Mouse (Mus musculus) neural tube, embryonic 10.5 days (tissue): ENCODE measurements at regions not wholly inside any gene's neighbourhood (a gene's known extent, or its start where the extent isn't known, plus 50 kb on each side); places are given as distances from the start of the nearest gene placed in this dataset.
A peak's percentile ranks its signal among the peaks of the same experiment; 100 is the strongest.

Source experiments
- DNase-seq: peaks from one replicate; pipeline ENCODE4 v3.0.0-alpha.2; 2017; ENCODE audit warnings: low spot score; ENCODE audit errors: extremely low spot score

DNA sequence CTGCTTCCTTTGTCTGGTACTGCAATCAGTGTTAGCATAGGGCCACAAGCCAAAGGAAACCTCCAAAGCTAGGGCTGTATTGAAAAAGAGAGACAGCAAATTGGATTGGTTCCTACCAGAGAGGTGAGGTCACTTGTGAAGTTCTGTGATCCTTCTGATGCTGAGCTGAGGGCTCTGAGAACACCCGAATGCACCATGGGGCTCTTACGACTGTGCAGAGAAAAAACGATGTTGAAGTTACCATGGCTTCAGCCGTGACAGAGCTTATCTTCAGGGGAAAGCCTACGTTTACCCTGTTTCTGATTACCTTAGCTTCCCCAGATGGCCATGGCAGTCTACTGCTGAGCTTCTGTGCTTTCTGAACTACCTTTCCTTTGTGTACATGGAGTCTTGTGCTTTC is 53.9 kb upstream of the Fmo9 start:
- DNase-seq, result no peak

DNA sequence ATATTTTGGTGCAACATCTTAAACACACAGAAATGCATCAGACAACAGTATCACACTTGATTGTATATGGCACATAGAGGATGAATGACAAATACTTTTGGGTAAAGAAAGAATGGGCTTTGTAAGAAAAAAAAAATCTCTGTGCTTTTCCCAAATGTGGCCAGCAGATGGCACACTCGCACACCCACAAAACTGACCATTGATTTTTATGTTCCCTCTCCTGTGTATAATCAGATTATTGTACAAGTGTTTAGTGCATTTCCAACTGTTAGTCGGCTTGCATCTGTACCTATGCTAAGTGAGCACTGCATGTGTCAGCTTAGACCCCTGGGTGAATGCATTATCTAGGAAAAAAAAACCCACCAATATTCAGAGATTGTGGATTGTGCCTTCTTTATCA is 56.4 kb upstream of the Fmo9 start:
- peak; percentile 47 for DNase-seq

- no peak for DNase-seq
Measured at GRCm38 (mm10) chr1:166750236-166750635, 68.6 kb upstream of the Fmo9 start.

DNA sequence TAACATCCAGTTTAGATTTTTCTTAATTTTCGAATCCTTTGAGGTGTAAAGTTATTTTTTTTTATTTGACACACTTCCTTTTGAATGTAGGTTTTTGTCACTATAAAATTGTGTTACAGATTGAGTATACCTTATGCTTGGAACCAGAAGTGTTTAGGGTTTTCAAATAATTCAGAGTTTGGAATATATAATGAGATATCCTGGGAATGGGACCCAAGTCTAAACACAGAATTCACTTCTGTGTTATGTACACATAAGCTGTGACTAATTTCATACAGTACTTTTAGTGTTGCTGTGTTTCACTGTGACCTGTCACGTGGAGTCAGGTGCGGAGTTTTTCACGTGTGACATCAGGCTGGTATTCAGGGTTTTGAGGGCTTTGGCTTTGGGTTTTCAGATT is 69.1 kb upstream of the Fmo9 start:
- no peak for DNase-seq

DNA sequence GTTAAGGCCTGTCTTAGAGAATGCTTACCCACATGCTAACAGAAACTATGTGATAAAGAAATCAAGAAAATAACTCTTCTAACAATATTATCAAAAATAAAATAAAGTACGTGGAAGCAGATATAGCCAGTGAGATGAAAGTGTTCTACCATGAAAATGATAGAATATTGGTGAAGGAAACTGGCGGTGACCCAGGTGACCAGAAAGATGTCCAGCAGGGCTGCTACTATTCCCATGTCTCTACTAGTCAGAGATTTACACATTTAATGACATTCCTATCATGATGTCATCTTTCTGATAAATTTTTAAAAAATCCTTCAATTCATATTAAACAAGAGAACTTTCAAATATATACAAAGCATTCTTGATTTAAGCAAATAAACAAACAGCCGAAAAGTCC is 69.8 kb upstream of the Fmo9 start:
- no peak for DNase-seq

GRCm38 (mm10) chr1:166752990-166753709 is 71.5 kb upstream of the Fmo9 start:
- no peak for DNase-seq

DNA sequence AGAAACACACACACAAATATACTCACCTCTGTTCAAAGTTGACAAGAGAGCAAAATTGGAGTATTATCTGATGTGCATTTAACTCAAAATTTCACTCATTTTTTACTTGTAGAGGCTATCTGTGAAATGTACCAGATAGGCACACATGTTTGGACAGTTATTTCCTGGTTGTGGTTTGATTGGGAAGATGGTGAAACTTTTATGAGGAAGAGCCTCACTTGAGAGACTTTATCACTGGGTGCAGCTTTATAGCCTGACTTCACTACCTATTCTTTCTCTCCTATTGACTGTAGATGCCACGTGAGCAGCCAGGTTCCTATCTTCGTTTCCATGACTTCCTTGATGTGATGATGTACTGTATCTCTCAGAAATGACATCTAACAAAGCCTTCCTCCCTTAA is 77.3 kb upstream of the Fmo9 start:
- DNase-seq, result no peak

GRCm38 (mm10) chr1:166773114-166773513 is 91.5 kb upstream of the Fmo9 start:
- no peak for DNase-seq

- no peak for DNase-seq
Measured at GRCm38 (mm10) chr1:166782106-166782505, 100.5 kb upstream of the Fmo9 start.

DNA sequence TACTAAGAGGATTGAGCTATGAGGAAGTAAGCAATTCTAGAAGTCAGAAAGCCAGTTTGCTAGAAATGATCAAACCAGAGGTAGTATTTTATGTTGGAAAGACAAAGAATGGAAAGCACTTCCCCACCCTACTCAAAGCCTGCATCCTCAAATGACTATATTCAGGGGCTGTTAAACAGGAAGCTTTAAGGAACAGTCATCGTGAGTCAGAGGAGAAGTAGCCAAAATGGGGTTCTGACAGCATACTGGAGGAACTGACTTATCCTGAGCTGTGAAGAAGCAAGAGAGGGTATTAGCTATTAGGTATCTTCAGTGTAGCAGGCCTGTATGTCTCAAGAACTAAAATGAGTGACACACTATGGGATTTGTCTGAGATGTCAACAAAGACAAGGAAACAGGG is 106.3 kb upstream of the Fmo9 start:
- no peak for DNase-seq

DNA sequence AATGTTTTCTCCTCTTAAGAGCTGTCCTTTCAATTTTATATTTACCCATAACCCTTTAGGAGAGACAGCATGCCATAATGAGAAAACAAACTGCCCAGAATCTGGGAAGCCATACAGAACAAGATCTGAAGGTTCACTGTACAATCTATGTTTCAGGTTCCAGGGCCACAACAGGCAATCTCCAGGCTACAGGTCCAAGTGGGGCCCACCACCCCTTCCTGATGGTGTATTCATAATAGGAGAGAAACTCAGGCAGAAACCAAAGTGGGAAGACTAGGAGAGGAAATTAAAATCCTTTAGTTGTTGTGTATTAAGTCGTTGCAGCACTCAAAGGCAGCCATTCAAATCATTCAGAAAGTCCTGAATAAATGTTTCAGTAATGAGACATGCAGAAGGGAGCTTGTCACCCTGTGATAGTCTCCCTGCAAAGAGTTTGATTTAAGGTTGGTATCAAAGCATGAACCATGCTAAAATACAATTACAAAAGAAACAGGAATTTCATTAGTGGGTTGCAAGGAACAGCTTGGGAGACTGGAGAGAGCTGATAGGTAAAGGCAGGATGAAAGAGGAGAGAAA is 107.3 kb upstream of the Fmo9 start:
- DNase-seq, result no peak

DNA sequence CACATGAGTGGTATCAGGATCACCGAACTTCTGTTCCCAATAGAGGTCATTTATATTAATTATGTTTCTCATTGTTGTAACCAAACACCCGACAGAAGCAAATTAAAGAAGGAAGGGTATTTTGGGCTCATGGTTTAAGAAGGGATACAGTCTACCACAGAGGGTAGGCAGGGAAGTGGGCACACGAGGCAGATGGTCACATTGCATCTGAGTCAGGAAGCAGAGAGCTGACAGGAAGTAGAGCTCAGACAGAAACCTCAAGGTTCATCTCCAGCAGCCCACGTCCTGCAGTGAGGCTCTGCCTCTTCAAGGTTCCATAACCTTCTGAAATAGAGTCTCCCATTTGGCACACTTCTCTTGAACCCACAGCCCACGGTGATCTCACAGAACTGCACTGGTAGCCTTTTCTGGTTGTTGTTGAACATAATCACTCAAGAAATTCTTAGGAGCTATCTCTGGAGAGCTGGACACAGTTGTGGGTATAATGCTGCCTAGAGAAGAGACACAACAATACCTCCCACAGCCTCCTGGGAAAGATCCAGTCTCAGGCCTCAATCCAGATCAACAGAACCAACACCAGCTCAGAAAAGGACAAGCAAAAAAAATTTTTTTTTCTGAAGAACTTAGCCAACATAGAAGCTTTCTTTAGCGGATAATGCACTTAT is 111.5 kb upstream of the Fmo9 start:
- no peak for DNase-seq

DNA sequence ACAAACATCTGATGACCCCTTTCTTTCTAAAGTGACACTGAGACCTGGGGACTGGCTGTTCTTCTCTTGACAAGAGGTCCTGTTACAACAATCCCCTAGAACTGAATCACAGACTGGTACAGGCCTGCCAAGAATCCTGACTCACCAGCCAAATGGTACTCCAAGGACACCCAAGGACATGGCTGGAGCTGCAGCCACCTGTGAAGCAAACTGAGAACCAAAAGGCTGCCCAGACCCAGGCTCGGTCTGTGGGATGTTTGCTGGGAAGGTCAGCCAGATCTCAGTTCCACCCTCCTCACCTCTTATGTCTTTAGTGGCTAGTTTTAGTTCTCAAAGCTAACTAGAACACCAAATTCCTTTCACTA is 112.1 kb upstream of the Fmo9 start:
- no peak for DNase-seq

- no peak for DNase-seq
Measured at GRCm38 (mm10) chr1:166794622-166795244, 113.1 kb upstream of the Fmo9 start.

DNA sequence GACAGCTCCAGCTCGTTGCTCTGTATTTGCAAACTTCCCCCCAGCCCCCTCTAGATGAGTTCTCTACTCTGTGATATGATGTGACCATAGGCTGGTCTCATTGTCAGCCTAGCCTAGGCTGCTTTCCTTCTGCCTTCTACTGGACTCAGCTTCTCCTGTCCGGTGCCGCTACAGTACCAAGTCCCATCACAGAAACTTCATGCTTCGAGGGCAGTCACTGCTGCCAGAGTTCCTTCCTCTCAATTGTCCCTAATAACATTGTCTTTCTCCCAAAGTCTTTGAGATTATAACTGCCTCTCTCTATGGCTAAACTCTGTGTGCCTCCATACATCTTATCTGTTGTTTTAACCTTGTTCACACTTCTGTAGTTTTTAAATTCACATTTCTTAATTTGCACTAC is 114.0 kb upstream of the Fmo9 start:
- DNase-seq, result no peak

DNA sequence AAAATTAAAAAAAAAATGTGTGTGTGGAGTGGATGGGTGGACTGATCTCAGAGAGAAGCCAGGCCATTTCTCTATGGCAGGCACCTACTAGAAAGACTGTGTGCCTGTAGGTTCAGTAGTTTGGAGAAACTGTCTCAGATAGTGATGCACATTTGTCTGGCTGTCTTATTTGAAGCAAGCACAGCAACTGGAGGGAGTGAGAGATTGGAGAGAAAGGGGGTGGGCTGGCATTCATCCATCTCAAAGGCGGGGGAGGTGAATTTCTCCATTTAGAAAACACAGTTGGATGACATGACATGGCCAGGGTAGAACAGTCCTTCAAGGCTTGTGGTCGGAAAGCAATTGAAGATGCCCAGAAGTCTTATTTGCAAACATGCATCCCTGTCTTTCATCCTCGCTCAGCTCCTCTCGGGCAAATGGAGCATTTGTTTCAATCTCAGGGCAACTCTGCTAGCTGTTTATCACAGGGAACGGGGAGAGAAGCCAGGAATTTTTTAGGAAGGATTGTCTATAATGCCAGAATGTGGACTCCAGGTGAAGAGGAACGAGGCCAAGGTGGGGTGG is 114.8 kb upstream of the Fmo9 start:
- no peak for DNase-seq

DNA sequence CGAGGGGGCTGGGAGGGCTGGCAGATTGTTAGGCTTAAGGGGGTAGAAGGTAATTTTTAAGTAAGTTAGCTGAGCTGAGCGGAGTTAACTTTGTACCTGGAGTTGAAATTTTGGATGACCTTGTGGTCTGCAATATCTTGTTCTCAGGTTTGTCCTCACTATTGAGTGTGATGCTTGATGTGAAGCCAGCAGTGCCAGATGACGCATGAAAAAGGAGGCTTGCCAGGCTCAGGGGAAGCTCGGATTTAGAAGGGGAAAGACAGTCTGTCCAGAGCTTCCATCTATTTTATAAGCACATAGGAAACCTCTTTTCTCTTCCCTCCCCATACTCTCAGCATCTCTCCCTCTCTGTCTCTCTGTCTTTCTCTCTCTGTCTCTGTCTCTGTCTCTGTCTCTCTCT is 115.3 kb upstream of the Fmo9 start:
- DNase-seq, result no peak

- DNase-seq, result no peak
Measured at GRCm38 (mm10) chr1:166800953-166801603, 119.4 kb upstream of the Fmo9 start.

- no peak for DNase-seq
Measured at GRCm38 (mm10) chr1:166801929-166802328, 120.3 kb upstream of the Fmo9 start.

GRCm38 (mm10) chr1:166803928-166804327 is 122.3 kb upstream of the Fmo9 start:
- no peak for DNase-seq

GRCm38 (mm10) chr1:166804333-166804732 is 122.7 kb upstream of the Fmo9 start:
- DNase-seq, result no peak
